Mouse (Mus musculus) adrenal gland (tissue): ENCODE data around the gene Dnlz.

ENCODE experiments used
- intact Hi-C: fragments of 180-260 bp; cut with DNase I; formaldehyde crosslinking; loops from one replicate; pipeline ENCODE4 v1.15.1; 2025

The Dnlz gene

GRCm38 (mm10) chr2:26302005-26302503, 49.9 kb downstream of the Dnlz start:
- intact Hi-C loops, result no loop called here

- intact Hi-C loops, result no loop called here
Measured at GRCm38 (mm10) chr2:26300808-26301174, 51.1 kb downstream of the Dnlz start.

GRCm38 (mm10) chr2:26300161-26300807, 51.6 kb downstream of the Dnlz start:
- intact Hi-C loops, result no loop called here

GRCm38 (mm10) chr2:26299336-26299735, 52.6 kb downstream of the Dnlz start:
- intact Hi-C loops, result no loop called here

- intact Hi-C loops, result no loop called here
Measured at GRCm38 (mm10) chr2:26298856-26299230, 53.1 kb downstream of the Dnlz start.

GRCm38 (mm10) chr2:26298208-26298855, 53.6 kb downstream of the Dnlz start:
- intact Hi-C loops, result no loop called here
